Mouse (Mus musculus) ZHBTc4 (cell line): ENCODE data around the gene Nupr1.

ENCODE experiments used
- DNase-seq: peaks from one replicate; pipeline ENCODE4 v3.0.0-alpha.2; 2011; ENCODE audit warnings: low read depth, low spot score

Nupr1 gene

DNA sequence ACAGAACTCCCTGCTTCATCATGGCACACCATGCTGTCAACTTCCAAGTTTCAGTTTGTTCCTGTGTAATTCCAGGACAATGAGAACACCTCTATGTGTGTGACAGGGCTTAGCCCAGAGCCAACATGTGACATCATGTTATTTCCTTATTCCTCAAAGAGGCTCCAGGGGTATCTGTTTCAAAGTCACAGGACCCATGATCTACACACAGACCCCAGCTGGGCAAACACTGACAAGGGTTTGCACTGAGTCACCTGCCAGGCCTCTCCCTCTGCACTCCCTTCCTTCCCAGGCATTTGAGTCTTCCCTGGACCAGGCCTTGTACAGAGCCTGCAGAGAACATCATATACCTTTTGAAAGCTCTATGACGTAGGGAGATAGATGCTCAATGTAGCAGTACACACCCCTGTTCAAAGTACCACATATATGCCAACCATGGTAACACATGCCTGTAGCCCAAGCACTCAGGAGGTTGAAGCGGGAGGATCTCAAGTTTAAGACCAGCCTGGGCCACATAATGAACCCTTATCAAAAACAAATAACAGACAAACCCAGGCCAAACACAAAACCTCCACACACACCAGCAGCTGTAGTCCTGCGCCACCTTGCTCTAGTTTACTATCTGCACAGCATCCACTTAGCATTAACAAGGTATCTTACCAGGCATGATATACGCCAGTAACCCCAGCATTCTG lies at the start of gene Nupr1:
Gene Nupr1, minus strand, starts transcription at position 38 of the 695 bp plus-strand sequence.
- DNase-seq, result no peak

DNA sequence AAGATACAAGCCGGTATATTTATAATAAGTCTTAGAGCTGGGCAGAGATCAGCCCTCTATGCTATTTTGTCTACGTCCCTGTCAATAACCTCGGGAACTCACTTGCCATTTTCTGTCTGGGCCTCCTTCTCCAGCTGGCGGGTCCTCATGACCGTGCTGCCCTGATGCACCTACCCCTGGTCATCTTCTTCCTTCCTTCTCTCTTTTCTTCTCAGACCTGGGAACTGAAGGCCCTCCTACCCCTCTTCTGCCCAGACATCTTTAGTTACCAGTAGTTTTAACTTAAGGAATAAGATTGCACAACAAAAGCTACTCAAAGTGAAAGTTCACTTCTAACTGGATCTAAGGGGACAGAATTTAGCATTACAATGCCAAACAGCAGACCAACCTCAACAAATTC lies 49.0 kb upstream of the Nupr1 start:
- no peak for DNase-seq

DNA sequence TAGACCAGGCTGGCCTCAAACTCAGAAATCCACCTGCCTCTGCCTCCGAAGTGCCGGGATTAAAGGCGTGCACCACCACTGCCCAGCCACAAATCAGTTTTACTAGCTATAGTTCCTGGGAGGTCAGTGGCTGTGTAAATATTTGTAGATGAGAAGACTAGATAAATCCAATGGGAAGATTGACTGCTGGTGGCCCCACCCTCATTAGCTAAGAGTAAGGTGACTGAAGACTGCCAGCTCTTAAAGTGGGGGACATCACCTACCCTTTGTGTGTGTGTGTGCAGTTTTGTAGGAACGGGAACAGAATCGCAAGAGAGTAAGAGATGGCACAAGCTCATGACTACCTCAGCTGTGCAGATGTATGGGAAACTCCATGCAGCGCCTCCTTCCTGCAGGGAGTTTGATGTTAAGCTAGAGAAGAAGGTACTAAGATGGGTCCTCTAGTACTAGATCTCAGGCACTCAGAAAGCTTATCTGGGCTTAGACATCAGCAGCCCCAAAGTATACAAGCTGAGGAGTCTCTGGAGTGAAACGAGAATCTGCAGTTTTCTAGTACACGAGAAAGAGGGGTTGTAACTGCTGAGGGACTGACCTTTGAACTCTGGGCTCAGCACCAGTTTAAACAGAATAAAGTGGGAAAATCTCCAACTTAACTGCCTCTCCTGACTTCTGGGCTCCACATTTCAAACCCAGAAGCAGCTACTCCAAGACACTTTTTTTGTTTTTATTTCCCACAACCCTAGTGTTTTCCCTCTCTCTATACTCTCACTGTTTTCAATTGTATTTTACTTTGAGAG lies 48.1 kb upstream of the Nupr1 start:
- DNase-seq, result no peak

DNA sequence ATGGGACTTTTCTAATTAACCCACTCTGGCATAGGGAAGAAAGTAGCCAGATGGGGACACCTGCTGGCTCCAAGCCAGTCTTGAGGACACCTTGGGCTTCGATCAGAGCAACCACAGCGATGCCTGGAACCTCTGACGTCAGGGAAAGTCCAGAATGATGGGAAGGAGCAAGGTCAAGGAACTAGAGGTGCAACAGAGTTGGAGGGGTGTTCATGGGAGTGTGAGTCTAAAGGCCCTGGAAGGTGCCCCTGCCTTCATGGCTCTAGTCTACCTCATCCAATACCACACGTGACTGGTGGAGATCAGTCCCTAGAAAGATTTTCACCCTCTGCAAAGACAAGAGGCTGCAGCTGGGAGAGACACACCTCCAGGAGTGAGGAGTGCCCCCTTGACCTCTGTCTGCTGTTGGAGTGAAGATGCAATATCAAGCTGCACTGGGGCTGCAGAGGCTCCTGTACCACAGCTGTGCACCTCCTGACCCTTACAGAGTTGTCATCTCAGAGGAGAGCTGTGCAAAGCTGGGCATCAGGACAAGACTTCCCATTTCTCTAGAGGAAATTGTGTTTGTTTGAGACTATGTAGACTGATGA lies 46.1 kb upstream of the Nupr1 start:
- no peak for DNase-seq

DNA sequence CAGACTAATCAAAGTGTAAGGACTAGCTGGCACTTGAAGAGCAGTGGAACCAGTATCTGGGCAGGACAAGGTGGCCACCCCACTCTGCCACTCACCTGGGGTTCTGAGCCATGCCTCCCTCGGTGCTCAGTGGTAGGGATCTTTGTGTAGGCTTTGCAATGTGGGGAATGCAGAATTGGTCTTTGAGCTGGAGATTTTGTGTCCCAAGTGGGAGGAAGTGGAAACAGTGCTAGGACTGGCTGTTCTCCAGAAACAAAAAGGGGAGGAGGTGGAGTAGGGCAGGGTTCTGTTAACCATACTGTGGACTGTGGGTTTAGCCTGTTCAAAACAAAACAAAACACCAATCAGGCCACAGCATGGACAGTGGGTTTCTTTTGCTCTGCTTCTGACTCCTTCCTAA lies 45.5 kb upstream of the Nupr1 start, which contains the start of gene Sult1a1:
Gene Sult1a1, minus strand, starts transcription at position 226 of the 400 bp plus-strand sequence.
- no peak for DNase-seq

DNA sequence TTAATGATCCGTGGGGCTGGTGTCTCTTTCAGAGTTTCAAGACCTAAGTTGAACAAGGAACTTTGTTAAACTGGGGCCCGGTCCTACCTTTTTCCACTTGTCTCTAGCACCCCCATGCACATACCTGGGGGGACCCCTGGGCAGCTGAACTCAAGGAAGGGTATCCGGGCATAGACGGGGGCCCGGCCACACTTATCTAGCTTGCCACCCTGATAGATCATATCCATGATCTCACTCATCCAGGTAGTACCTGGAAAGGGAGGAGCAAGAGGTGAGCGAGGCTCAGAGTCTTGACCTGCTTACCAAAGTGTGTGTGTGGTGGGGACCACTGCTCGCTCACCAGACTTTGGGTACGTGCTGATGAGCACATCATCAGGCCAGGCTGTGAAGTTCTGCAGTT lies 44.4 kb upstream of the Nupr1 start:
- DNase-seq, result no peak

DNA sequence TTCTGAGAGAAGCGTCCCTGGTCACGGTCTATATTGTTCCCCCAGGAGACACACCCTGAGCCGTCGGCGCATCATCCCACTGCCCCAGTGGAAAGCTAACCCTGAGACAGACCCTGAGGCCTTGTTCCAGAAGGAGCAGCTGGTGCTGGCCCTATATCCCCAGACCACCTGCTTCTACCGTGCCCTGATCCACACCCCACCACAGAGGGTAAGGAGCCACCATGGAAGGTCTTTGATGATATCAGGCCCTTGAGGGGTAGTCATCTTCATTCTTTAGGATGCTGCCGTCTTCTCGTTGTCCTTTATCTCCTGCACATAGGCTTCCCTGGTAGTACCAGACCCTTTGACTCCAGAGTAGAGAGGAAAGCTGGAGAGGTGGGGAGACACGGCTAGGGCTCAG lies 41.5 kb upstream of the Nupr1 start:
- DNase-seq, result no peak

DNA sequence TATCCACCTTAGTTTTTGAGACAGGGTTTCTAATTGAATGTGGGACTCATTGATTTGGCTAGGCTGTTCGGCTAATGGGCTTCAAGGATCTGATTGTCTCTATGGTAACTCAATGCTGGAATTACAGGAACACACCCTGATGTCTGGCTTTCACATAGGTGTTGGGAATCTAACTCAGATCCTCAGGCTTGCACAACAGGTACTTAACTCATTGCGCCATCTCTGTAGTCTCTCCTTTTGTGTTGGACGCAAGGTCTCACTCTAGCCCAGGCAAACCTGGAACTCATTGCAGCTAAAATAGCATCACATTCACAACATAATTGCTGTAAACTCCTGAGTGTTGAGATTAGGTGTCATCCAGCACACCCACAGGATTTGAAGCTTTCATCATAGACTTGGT lies 39.5 kb upstream of the Nupr1 start:
- no peak for DNase-seq

DNA sequence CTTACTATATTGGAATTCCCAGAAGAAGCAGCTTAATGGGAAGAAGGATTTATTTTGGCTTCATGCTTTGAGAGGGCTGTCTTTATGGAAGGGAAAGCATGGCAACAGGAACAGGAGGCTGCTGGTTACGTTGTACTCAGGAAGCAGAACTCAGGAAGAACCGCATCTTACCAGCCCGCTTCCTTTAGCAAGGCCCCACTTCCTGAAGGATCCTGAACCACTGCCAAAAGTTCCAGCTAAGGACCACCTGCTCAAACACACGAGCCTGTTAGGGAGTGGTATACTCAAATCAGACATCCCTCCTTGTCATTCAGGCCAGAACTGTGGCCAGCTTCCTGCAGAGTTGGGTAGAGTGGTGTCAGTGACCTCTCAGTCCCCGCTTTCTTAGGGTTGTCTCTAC lies 37.8 kb upstream of the Nupr1 start:
- no peak for DNase-seq

DNA sequence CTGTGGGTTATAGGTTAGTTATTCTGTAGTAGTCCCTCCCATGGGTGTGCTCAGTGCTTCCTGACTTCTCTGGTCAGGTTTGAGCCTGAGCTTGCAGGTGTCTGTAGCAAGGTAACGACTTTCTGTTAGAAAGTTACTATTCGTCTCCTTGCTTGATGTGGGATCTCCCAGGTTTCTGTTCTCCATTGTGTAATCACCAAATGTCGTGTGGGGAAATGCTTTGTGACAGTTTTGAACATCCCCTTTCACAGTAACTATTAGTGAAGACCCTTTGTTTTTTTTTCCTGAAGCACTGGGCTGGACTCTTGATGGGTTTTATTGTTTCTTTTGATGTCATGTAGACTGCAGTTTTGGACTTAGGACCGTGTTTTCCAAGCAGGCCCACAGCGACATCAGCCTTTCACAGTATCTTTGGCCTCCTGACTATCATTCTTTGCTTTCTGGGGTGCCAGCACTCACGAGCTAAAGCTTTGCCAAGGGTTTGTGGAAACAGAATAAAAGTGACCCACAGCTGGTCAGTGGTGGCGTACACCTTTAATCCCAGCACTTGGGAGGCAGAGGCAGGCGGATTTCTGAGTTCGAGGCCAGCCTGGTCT lies 36.9 kb upstream of the Nupr1 start:
- DNase-seq, result peak; percentile 58

DNA sequence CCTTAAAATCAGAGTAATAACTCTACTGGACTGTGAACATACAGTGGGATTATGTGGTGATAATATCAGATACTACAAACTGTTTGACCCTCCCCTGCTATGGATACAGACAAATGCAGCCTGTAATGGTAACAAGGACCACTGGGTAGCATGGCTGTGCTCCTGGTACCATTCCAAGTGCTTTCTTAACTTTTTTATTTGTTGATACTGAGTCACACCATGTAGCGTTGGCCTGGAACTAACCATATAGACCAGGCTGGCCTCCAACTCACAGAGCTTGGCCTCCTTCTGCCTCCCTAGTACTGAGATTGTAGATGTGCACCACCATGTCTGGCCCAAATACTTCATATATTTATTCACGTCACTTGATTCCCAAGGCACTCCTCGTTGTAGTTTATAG lies 34.6 kb upstream of the Nupr1 start:
- no peak for DNase-seq

DNA sequence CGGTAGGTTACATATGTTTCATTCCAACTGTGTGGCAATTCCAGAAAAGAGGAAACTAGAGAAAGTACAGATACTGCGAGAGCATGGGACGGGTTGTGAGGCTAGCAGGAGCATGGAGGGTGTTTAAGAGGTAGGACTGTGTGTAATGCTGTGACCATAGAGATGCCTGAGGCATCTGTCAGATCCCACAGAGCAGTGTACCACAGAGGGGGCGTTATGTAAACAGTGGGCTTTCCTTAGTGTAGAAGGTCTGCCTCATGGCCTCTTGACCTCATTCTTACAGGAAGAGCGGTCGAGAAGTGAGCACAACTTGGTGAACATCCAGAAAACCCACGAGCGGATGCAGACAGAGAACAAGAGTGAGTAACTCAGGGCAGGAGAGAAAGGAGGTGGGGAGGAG lies 33.0 kb upstream of the Nupr1 start:
- no peak for DNase-seq

DNA sequence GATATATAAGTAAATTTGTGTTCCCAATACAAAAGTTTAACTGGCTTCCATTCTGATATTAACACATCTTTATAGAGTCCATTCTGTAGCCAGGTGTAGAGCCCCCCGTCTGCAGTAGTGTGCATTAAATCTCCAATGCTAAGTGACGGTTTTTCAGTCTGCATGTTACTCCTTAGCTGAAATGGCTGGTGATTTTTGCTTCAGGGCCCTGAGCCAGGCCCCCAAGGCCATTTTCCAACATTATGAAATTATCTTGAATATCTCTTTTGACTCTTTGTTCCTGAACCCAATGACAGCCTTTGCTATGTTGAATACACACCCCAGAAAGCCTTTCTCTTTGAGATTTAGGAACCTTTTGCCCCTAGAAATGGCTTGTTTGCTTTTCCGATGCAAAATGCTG lies 29.1 kb upstream of the Nupr1 start:
- no peak for DNase-seq

DNA sequence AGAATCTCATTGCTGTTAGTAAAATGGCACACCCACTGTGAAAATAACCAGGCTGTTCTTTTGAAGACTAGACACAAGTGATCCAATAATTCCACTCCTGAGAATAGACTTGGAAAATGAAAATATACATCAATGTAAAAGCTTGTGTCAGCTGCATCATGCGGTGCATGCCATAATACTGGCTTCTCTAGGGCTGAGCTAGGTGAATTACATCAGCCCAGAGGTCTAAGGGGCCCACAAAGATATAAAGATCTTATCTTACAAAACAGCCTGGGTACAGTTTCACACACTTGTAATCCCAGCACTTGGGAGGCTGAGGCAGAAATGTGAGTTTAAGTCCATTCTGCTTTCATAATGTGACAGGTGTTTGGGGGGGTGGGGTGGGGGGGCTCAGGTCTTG lies 26.9 kb upstream of the Nupr1 start:
- no peak for DNase-seq

DNA sequence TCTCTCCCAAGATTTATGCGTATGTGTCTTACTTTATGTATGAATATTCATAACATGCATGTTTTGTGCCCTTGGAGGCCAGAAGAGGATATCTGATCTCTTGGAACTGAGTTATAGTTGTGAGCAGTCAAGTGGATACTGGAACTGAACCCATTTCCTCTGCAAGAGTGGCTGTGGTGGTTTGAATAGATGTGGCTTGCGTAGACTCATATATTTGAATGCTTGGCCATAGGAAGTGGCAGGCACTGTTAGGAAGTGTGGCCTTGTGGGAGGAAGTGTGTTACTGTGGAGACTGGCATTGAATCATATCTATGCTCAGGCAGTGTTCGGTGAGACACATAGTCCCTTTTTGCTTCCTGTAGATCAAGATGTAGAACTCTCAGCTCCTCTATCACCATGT lies 25.0 kb upstream of the Nupr1 start:
- no peak for DNase-seq

DNA sequence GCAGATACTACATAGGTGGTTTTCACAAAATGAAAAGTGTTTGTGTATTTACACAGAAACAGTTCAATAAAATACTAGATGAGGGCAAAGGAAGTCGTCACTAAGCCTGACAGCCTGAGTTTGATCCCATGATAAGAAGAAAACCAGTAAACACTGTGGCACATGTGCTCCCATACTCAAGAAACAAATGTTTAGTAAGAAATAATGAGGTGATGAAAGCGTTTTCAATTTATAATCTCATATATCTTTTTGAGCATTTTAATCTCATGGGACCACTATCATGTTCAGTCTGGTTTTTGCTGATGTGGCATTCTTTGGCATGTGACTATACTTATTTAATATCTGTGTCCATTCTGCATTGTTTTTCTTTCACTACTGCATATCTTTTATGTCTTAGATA lies 23.3 kb upstream of the Nupr1 start:
- no peak for DNase-seq

DNA sequence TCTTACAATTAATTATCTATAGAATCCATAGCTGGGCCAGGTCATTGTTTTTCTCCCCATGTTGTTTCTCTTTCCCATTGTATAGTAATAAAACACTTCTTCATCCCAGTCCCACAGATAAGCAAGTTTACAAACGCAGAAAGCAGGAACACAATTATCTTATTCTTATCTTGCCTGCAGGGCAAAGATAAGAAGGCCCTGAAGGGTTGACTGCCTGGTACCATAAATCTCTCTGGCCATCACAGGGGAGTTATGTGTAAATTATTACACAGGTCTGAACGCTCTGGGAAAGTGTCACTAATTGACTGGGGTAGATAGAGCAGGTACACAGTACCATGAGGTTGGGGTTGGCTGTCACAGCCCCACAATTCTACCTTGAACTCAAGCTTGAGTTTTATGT lies 20.2 kb upstream of the Nupr1 start:
- DNase-seq, result no peak

DNA sequence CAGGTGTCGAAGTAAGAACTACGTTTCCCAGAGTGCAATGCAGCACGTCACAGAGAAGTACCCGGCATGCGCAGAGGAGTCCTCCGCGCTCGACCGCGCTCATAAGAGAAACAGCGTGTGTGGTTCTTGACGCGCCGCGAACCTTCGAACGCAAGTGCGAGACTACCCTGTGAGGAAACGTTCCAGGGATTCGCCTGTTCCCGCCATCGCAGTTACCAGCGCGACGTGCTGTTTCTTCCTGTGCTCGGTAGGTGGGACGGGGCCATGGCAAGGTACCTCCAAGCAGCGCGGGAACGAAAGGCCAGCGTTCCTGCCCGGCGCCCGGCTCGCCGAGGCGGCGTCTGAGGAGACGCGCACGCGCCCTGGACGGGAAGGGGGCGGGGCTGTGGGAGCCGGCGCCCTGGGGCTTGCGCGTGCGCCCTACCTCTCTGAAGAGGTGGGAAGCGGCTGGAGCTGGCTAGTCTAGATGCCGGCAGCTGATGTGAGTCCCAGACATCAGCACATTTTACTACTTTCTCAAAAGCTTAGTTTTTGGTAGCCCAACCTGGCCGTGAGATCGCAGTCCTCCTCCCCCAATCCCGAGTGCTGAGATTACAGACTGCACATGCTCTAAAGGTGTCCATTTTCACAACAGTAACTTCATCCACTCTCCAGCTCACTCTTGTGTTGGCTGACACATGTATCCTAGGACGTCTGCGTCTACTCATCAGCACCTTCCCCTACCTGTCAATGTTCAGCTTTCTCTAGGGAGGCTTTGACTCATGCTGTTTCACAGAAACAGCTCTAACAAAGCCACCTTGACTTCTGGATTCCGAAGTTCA lies 18.8 kb upstream of the Nupr1 start, which contains the start of gene Sgf29:
Gene Sgf29, plus strand, starts transcription at position 79 of the 821 bp plus-strand sequence.
- DNase-seq, result peak; percentile 96

DNA sequence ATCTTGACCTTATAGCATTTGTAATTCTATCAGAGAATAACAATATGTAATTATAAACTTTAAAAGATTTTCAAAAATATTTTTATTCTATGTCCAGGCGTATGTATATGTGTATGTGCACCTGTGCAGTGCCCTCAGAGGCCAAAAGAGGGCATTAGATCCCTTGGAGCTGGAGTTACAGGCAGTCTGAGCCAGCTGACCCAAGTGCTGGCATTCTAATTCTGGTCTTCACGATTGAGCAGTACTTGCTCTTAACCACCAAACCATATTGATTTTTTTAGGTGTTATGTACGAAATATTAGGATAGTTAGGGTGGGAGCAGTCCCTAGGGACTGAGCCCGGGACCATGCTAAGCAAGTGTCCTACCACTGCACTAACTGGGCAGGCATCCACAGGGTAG lies 17.8 kb upstream of the Nupr1 start:
- DNase-seq, result peak; percentile 77

DNA sequence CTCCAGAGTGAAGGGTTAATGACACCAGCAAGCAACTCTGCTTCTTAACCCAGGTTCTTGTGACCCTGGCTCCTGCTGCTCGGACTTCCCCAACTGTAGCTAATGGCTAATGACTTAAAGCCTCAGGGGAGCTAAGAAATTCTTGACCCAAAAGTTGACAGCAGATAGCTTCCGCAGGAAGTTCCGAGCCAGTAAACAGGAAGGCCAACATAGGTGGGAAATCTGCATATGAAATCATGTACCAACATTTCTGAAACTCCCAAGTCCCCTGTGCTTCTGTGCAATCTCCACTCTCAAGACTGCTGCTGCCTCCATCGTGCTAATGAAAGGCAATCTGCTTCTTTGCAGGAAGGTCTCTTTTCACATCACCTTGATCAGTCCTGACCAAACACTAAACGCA lies 15.0 kb upstream of the Nupr1 start:
- no peak for DNase-seq

DNA sequence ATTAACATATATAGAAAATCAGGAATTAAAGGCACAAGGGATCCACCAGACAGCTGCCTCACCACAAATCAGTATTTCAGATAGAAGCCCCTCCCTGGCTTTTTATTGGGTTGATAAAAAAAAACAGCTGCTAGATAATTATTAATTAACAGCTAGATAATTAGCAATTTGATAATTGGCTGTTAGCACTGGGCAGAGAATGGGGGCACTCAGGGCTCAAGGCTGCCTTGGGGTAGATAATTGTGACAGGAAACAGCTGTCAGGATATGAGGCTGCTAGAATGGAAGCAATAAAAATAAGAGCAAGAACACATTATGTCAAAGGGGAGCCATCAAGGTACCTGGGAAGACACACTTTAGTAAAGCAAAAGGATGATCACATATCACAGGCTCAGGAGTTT lies 14.3 kb upstream of the Nupr1 start:
- no peak for DNase-seq

DNA sequence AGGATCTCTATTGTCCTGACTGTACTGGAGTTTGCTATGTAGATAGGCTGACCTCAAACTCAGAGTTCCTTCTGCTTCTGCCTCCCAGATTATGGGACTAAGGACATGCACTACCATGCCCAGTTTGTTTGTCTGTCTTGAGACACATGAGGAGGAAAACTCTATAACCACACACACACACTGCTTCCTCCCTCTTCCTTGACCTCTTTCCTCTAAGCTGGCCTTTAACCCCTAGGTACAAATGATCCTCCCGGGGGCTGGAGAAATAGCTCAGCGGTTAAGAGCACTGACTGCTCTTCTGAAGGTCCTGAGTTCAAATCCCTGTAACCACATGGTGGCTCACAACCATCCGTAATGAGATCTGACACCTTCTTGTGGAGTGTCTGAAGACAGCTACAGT lies 13.7 kb upstream of the Nupr1 start:
- no peak for DNase-seq
